Mouse (Mus musculus) midbrain, embryonic 10.5 days (tissue): Measurements from ENCODE around the gene Muc3a. TPM values are rescaled to one million over a fixed set of nuclear protein-coding genes. Genes with fewer than 3 reads are reported as not detected.

ENCODE experiments used
- DNase-seq: peaks from one replicate; pipeline ENCODE4 v3.0.0-alpha.2; 2017; ENCODE audit warnings: low spot score
- H3K27ac ChIP-seq: fragments of 300-500 bp; sonication (generic); replicated peaks from 2 replicates; pipeline ENCODE4 v1.5.1; 2016; ENCODE audit warnings: mild to moderate bottlenecking
- H3K27me3 ChIP-seq: fragments of 300-500 bp; sonication (generic); 2 replicates; pipeline ENCODE4 v1.6.1; 2016; ENCODE audit warnings: low read depth, mild to moderate bottlenecking; ENCODE audit not compliant: poor library complexity, severe bottlenecking
- H3K36me3 ChIP-seq: fragments of 300-500 bp; sonication (generic); 2 replicates; pipeline ENCODE4 v1.6.1; 2016; ENCODE audit warnings: mild to moderate bottlenecking, moderate library complexity
- H3K4me1 ChIP-seq: fragments of 300-500 bp; sonication (generic); 2 replicates; pipeline ENCODE4 v1.6.1; 2016
- H3K4me3 ChIP-seq: fragments of 300-500 bp; sonication (generic); 2 replicates; pipeline ENCODE4 v1.5.1; 2016; ENCODE audit warnings: mild to moderate bottlenecking, moderate library complexity
- H3K9me3 ChIP-seq: fragments of 300-500 bp; sonication (generic); replicated peaks from 2 replicates; pipeline ENCODE4 v1.6.1; 2016; ENCODE audit warnings: mild to moderate bottlenecking
- WGBS: fragments of 180-500 bp; shearing (Covaris S2); methylation state at CpG from one replicate; pipeline ENCODE4 v1.1.7; 2016; 5-methylcytosine and 5-hydroxymethylcytosine counted together
- polyA plus RNA-seq: library from polyadenylated mRNA; unstranded; fragments of >200 nt; fragmentation: Nextera tagmentation; extraction: Ambion mirVana; gene quantifications from 2 replicates; pipeline ENCODE4 v1.2.1, GENCODE M21; 2016

Muc3a gene
- polyA plus RNA-seq, 1 experiment from 2014 or later: not detected

DNA sequence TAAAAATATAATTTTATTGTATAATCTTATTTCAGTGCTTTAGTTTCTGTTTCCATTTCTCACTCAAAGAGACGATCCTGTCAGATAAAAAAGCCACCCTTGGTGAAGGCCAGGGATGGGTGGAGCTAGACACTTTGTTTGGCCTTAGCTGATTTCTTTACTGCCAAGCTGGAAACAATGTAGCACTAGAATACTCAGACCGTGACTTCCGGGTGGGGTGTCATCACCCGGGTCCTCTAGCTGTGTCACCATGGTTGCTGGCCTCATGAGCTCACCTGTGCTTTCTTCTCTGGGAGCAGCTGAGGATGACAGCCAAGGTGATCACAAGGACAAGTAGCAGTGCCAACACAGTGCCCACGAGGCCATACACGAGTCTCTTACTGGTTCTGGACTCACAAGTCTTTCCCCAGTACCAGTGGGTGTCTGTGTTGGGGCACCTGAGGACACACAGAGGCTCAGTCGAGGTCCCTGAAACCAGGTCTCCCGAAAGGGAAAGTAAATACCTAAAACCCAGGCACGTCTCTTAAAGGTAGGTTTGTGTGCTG lies 41.3 kb downstream of the Muc3a start:
- DNase-seq: no peak
- Histone ChIP-seq H3K4me3 (no peak overlapping the region), H3K4me1 (no peaks in the 10 kb centered on the region), H3K27ac (no peak overlapping the region), H3K9me3 (no peaks in the 10 kb centered on the region), H3K27me3 (no peaks in the 10 kb centered on the region), H3K36me3 (no peaks in the 10 kb centered on the region)
- WGBS: 79% methylated on average over 9 of the region's 9 CpGs

DNA sequence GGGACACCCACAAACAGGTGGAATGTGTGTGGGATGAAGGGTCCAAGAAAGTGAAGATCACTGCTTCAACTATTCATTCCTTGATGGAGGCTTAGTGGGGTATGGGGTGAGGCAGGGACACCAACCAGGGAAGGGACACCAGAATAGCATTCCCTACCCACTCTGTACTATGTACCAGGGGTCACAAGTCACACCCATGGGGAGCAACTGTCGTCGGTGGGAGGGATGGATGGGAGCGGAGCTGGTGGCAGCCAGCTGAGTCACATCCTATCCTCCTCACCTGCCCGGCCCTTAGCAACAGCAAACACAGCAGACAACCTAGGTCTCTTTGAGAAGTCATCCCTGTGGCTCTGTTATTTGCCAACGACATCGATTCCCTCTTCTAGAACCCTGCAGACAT lies 44.6 kb downstream of the Muc3a start:
- H3K4me1 ChIP-seq: no peaks in the 10 kb centered on the region
- no peak for DNase-seq
- no peaks in the 10 kb centered on the region for H3K27me3 ChIP-seq
- H3K27ac ChIP-seq: no peak overlapping the region
- 82% methylated on average over 6 of the region's 6 CpGs for WGBS
- no peaks in the 10 kb centered on the region for H3K36me3 ChIP-seq
- no peak overlapping the region for H3K4me3 ChIP-seq
- no peaks in the 10 kb centered on the region for H3K9me3 ChIP-seq

DNA sequence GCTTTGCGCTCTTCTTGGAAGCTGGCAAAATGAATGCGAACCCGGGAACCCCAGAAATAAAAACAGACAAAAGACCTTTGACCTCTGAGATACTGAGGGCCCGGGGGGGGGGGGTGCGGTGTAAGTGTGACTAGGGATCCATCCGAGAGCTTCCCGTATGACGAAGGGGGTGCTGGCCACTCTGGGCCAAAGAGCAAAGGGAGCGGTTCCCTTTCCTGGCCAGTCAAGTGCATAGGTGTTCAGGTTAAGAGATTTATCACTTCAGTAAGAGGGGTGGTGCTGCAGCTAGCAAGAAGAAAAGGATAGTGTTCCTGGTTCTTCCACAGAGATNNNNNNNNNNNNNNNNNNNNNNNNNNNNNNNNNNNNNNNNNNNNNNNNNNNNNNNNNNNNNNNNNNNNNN lies 46.2 kb downstream of the Muc3a start:
- Histone ChIP-seq H3K4me1 (no peaks in the 10 kb centered on the region), H3K27me3 (no peaks in the 10 kb centered on the region), H3K27ac (no peak overlapping the region), H3K36me3 (no peaks in the 10 kb centered on the region), H3K9me3 (no peaks in the 10 kb centered on the region), H3K4me3 (no peak overlapping the region)
- 76% methylated on average over 9 of the region's 9 CpGs for WGBS
- DNase-seq: no peak

DNA sequence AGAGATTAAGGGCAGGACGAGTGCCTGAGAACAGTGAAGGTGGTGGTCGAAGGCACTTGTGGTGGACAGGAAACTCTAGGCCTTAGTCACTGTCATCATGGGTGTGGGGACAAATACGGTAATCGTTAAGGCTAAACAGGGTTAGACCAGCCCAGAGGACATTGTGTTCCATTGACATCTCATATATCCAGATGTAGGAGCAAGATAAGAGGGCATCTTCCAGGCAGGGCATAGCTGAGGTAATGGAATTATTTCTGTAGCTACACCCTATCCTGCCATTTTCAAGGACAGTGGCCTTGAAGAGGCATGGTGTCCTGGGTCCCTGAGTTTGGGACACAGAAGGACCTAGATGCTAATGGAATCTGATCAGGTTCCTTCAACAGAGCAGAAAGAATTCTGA lies 50.3 kb downstream of the Muc3a start:
- DNase-seq: no peak
- Histone ChIP-seq H3K36me3 (no peaks in the 10 kb centered on the region), H3K4me3 (no peak overlapping the region), H3K4me1 (no peaks in the 10 kb centered on the region), H3K27me3 (no peaks in the 10 kb centered on the region), H3K9me3 (peaks cover 13% of the 10 kb centered on the region; the same call in 1 of the 2 replicates), H3K27ac (no peak overlapping the region)
- 78% methylated on average over 4 of the region's 4 CpGs for WGBS

DNA sequence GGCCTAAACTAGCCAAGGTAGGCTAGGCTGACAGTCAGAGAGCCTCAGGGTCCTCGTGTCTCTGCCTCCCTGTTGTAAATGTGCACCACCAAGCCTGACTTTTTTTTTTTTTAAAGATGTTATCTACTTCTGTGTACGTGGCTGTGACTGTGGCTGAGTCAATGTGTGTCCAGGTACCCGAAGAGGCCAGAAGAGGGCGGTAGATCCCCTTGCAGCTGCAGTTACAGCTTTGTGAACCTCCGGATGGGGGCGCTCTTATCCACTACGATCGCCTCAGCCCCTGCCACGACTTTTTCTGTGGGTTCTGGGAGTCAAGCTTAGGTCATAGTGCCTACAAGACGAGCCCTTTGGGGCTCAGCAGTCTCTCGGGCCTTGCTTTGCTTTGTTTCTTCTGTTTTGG lies 52.7 kb downstream of the Muc3a start:
- Histone ChIP-seq H3K9me3 (peaks cover 26% of the 10 kb centered on the region; the same call in 1 of the 2 replicates), H3K4me3 (no peak overlapping the region), H3K27me3 (no peaks in the 10 kb centered on the region), H3K27ac (no peak overlapping the region), H3K4me1 (no peaks in the 10 kb centered on the region), H3K36me3 (no peaks in the 10 kb centered on the region)
- WGBS: 35% methylated on average over 11 of the region's 11 CpGs
- no peak for DNase-seq

Other genes starting within 250 kb of the Muc3a start
- gene Cldn15, start 245.8 kb downstream of the Muc3a start, polyA plus RNA-seq: 0.15 and 0.55 TPM in 2 replicates
- gene Plod3, start 225.4 kb downstream of the Muc3a start, polyA plus RNA-seq: 40.8 and 43.2 TPM in 2 replicates
- gene Znhit1, start 224.4 kb downstream of the Muc3a start, polyA plus RNA-seq: 102 and 105 TPM in 2 replicates
- gene Vgf, start 186.0 kb downstream of the Muc3a start, polyA plus RNA-seq: 0.35 and 0.39 TPM in 2 replicates
- gene Ap1s1, start 166.3 kb downstream of the Muc3a start, polyA plus RNA-seq: 209 and 228 TPM in 2 replicates
- 0.07 and 0.11 TPM in 2 replicates for gene Serpine1, start 140.1 kb downstream of the Muc3a start, polyA plus RNA-seq
- gene Trim56, start 96.2 kb downstream of the Muc3a start, polyA plus RNA-seq: 3.9 and 5.4 TPM in 2 replicates
- gene Muc3, start 63.1 kb downstream of the Muc3a start, polyA plus RNA-seq: not detected in 2 replicates
- 3.4 and 4.8 TPM in 2 replicates for gene Ache, start 75.1 kb upstream of the Muc3a start, polyA plus RNA-seq
- 9.6 and 11.0 TPM in 2 replicates for gene Ufsp1, start 82.2 kb upstream of the Muc3a start, polyA plus RNA-seq
- gene Srrt, start 95.3 kb upstream of the Muc3a start, polyA plus RNA-seq: 190 and 192 TPM in 2 replicates
- 61.0 and 61.1 TPM in 2 replicates for gene Trip6, start 102.0 kb upstream of the Muc3a start, polyA plus RNA-seq
- 12.0 and 14.3 TPM in 2 replicates for gene Slc12a9, start 121.2 kb upstream of the Muc3a start, polyA plus RNA-seq
- 28.9 and 30.0 TPM in 2 replicates for gene Ephb4, start 137.7 kb upstream of the Muc3a start, polyA plus RNA-seq